Mouse (Mus musculus) heart, embryonic 13.5 days (tissue): Measurements from ENCODE around the gene Klk1b4. TPM values are rescaled to one million over a fixed set of nuclear protein-coding genes. Genes with fewer than 3 reads are reported as not detected.

Experiments used
- ATAC-seq: fragments of 200-750 bp; cut with Nextera tagmentation; 2 replicates; pipeline ENCODE4 v1.8.0; 2017; ENCODE audit warnings: moderate TSS enrichment; ENCODE audit not compliant: insufficient number of reproducible peaks, low FRiP score, low TSS enrichment; ENCODE audit errors: extremely low read depth
- H3K27ac ChIP-seq: fragments of 300-500 bp; sonication (generic); replicated peaks from 2 replicates; pipeline ENCODE4 v1.5.1; 2015; ENCODE audit warnings: moderate library complexity, mild to moderate bottlenecking, inconsistent platforms
- H3K27me3 ChIP-seq: fragments of 300-500 bp; sonication (generic); replicated peaks from 2 replicates; pipeline ENCODE4 v1.6.1; 2015; ENCODE audit warnings: mild to moderate bottlenecking, inconsistent platforms
- H3K36me3 ChIP-seq: fragments of 300-500 bp; sonication (generic); 2 replicates; pipeline ENCODE4 v1.6.1; 2015; ENCODE audit warnings: mild to moderate bottlenecking, inconsistent platforms
- H3K4me1 ChIP-seq: fragments of 300-500 bp; sonication (generic); 2 replicates; pipeline ENCODE4 v1.6.1; 2015; ENCODE audit warnings: inconsistent platforms
- H3K4me2 ChIP-seq: fragments of 300-500 bp; sonication (generic); 2 replicates; pipeline ENCODE4 v1.6.1; 2015; ENCODE audit warnings: inconsistent platforms, mild to moderate bottlenecking, moderate library complexity
- H3K4me3 ChIP-seq: fragments of 300-500 bp; sonication (generic); 2 replicates; pipeline ENCODE4 v1.5.1; 2015; ENCODE audit warnings: moderate library complexity, mild to moderate bottlenecking, inconsistent platforms
- H3K9ac ChIP-seq: fragments of 300-500 bp; sonication (generic); 2 replicates; pipeline ENCODE4 v1.6.1; 2015; ENCODE audit warnings: inconsistent platforms, mild to moderate bottlenecking, moderate library complexity
- H3K9me3 ChIP-seq: fragments of 300-500 bp; sonication (generic); 2 replicates; pipeline ENCODE4 v1.6.1; 2016; ENCODE audit warnings: inconsistent platforms
- WGBS: fragments of 180-500 bp; shearing (Covaris S2); methylation state at CpG from one replicate; pipeline ENCODE4 v1.1.7; 2015; ENCODE audit warnings: mixed read lengths; 5-methylcytosine and 5-hydroxymethylcytosine counted together
- polyA plus RNA-seq: library from polyadenylated mRNA; unstranded; fragments of >200 nt; fragmentation: Nextera tagmentation; extraction: Ambion mirVana; gene quantifications from 2 replicates; pipeline ENCODE4 v1.2.1, GENCODE M21; 2015

The Klk1b4 gene
- polyA plus RNA-seq, 1 experiment from 2014 or later, result not detected

DNA sequence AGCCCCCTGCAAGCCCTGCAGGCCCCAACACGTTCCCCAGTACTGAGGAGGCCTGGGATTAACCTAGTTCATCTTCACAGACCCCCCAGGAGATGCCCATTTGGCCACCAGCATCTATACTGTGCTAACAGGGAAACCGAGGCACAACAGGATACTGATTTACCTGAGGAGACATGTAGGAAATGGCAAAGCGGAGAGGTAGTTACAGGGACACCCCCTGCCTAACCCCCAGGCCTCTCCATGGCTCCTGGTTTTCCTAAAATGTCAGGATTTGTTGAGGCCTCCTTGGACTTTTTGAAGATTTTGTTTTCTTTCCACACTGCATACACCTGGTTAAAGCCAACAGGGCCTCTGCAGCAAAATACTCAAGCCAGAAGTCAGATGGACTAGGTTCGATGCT is 50.0 kb downstream of the Klk1b4 start, which contains the start of gene Acp4:
TSS of gene Acp4 (minus strand) at position 101 of the 400 bp plus-strand sequence.
- no peak for ATAC-seq
- H3K27ac ChIP-seq, result no peak within 1 kb of the TSS
- 66% methylated on average over 4 of the region's 4 CpGs for WGBS

DNA sequence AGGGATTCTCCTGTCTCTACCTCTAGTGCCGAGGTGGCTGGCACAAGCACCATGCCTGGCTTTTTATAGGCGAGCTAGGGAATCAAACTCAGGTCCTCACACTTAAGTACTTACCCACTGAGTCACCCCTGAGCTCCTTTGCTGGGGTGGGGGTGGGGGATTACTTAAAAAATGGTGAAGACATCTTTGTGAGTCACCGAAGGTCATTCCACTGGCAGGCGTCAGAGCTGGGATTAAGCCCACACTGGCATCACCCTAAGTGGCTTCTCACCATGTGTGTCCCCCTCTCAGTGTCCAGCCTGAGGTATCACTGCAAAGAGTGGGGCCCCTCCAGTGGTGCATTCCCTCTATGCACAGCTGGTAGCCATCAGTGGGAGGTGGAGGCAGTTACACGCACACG is 53.2 kb downstream of the Klk1b4 start:
- WGBS, result 71% methylated on average over 6 of the region's 6 CpGs
- ATAC-seq, result no peak
- peaks cover 3% of the 10 kb centered on the region; the same call in 1 of the 2 replicates for H3K36me3 ChIP-seq

More for the DNA sequence above, 50.0 kb downstream of the Klk1b4 start, which contains the start of gene Acp4:
- no peaks in the 10 kb centered on the region for H3K9me3 ChIP-seq
- H3K9ac ChIP-seq, result no peak within 1 kb of the TSS
- H3K4me3 ChIP-seq, result no peak within 1 kb of the TSS
- peaks cover 11% of the 10 kb centered on the region for H3K4me1 ChIP-seq
- peaks cover 19% of the 10 kb centered on the region for H3K27me3 ChIP-seq
- H3K36me3 ChIP-seq, result peaks cover 20% of the 10 kb centered on the region
- no peak within 1 kb of the TSS for H3K4me2 ChIP-seq

DNA sequence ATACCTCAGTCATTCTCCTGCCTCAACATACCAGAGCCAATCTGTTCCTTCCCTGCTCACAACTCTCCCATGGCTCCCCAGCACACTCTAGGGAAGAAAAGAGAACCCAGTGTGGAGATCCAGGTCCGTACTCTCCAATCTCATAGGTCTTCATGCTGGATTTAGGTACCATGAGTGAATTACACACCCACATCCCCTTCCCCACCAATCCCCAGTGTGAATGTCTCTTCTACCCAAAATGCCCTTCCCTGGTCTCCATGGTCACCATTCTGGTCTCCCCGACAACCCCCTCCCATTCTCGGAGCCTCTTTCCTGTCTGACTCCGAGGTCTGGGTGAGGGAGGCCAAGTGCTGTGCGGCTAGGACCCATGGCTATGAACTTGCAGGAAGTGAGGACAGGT is 53.9 kb downstream of the Klk1b4 start, which contains the start of gene Gm15517:
TSS of gene Gm15517 (plus strand) at position 301 of the 400 bp plus-strand sequence.
- H3K4me2 ChIP-seq, result no peak within 1 kb of the TSS
- H3K9ac ChIP-seq, result no peak within 1 kb of the TSS
- H3K36me3 ChIP-seq, result peaks cover 3% of the 10 kb centered on the region; the same call in 1 of the 2 replicates
- WGBS, result 51% methylated on average over 5 of the region's 5 CpGs
- peaks cover 50% of the 10 kb centered on the region for H3K27me3 ChIP-seq
- no peak for ATAC-seq
- H3K27ac ChIP-seq, result no peak within 1 kb of the TSS
- H3K4me3 ChIP-seq, result no peak within 1 kb of the TSS
- no peaks in the 10 kb centered on the region for H3K4me1 ChIP-seq
- H3K9me3 ChIP-seq, result no peaks in the 10 kb centered on the region

More for the DNA sequence above, 53.2 kb downstream of the Klk1b4 start:
- Histone ChIP-seq H3K4me2 (no peak overlapping the region), H3K4me1 (no peaks in the 10 kb centered on the region), H3K27me3 (peaks cover 45% of the 10 kb centered on the region), H3K4me3 (no peak overlapping the region), H3K9ac (no peak overlapping the region), H3K27ac (no peak overlapping the region), H3K9me3 (no peaks in the 10 kb centered on the region)

Other genes starting within 250 kb of the Klk1b4 start
- gene Klk1b1, start 240.7 kb upstream of the Klk1b4 start, polyA plus RNA-seq, result not detected in 2 replicates
- not detected in 2 replicates for gene Klk1b9, start 231.4 kb upstream of the Klk1b4 start, polyA plus RNA-seq
- not detected in 2 replicates for gene Klk1b11, start 211.6 kb upstream of the Klk1b4 start, polyA plus RNA-seq
- gene Klk1b26, start 195.3 kb upstream of the Klk1b4 start, polyA plus RNA-seq, result not detected in 2 replicates
- gene Klk1b27, start 155.1 kb upstream of the Klk1b4 start, polyA plus RNA-seq, result not detected in 2 replicates
- not detected in 2 replicates for gene Klk1b21, start 105.1 kb upstream of the Klk1b4 start, polyA plus RNA-seq
- not detected in 2 replicates for gene Klk1b22, start 94.8 kb upstream of the Klk1b4 start, polyA plus RNA-seq
- not detected in 2 replicates for gene Klk1b16, start 70.7 kb upstream of the Klk1b4 start, polyA plus RNA-seq
- not detected in 2 replicates for gene Klk1b24, start 19.2 kb upstream of the Klk1b4 start, polyA plus RNA-seq
- gene Klk1b3, start 9.2 kb upstream of the Klk1b4 start, polyA plus RNA-seq, result not detected in 2 replicates
- gene Klk1b5, start 8.5 kb downstream of the Klk1b4 start, polyA plus RNA-seq, result not detected in 2 replicates
- not detected in 2 replicates for gene Klk1, start 17.9 kb downstream of the Klk1b4 start, polyA plus RNA-seq
- gene Gm36864, start 28.7 kb downstream of the Klk1b4 start, polyA plus RNA-seq, result 0.09 TPM in 1 of 2 replicates, not detected in the other
- 0.79 and 0.93 TPM in 2 replicates for gene 1700028J19Rik, start 39.3 kb downstream of the Klk1b4 start, polyA plus RNA-seq
- gene 2410002F23Rik, start 39.3 kb downstream of the Klk1b4 start, polyA plus RNA-seq, result 85.1 and 87.1 TPM in 2 replicates
- not detected in 2 replicates for gene Acp4, start 49.9 kb downstream of the Klk1b4 start, polyA plus RNA-seq
- gene Gm15517, start 54.0 kb downstream of the Klk1b4 start, polyA plus RNA-seq, result not detected in 2 replicates
- 0.67 and 0.71 TPM in 2 replicates for gene Clec11a, start 99.5 kb downstream of the Klk1b4 start, polyA plus RNA-seq
- 0.62 and 0.80 TPM in 2 replicates for gene Shank1, start 102.8 kb downstream of the Klk1b4 start, polyA plus RNA-seq
- gene Syt3, start 176.7 kb downstream of the Klk1b4 start, polyA plus RNA-seq, result 0.53 and 0.62 TPM in 2 replicates
- 0.35 and 0.45 TPM in 2 replicates for gene 1700008O03Rik, start 178.4 kb downstream of the Klk1b4 start, polyA plus RNA-seq
- gene Lrrc4b, start 221.6 kb downstream of the Klk1b4 start, polyA plus RNA-seq, result 1.6 and 1.7 TPM in 2 replicates